Mouse (Mus musculus) neural tube, embryonic 13.5 days (tissue): ENCODE measurements at regions not wholly inside any gene's neighbourhood (a gene's known extent, or its start where the extent isn't known, plus 50 kb on each side); places are given as distances from the start of the nearest gene placed in this dataset.

Source experiments
- ATAC-seq: fragments of 200-750 bp; cut with Nextera tagmentation; 2 replicates; pipeline ENCODE4 v1.8.0; 2017; ENCODE audit warnings: low read depth, mild to moderate bottlenecking, moderate TSS enrichment, moderate library complexity
- H3K27ac ChIP-seq: fragments of 300-500 bp; sonication (generic); replicated peaks from 2 replicates; pipeline ENCODE4 v1.5.1; 2015; ENCODE audit warnings: moderate library complexity, mild to moderate bottlenecking, inconsistent platforms
- H3K27me3 ChIP-seq: fragments of 300-500 bp; sonication (generic); 2 replicates; pipeline ENCODE4 v1.6.1; 2015; ENCODE audit warnings: mild to moderate bottlenecking, inconsistent platforms
- H3K36me3 ChIP-seq: fragments of 300-500 bp; sonication (generic); 2 replicates; pipeline ENCODE4 v1.6.1; 2015; ENCODE audit warnings: mild to moderate bottlenecking, inconsistent platforms
- H3K4me1 ChIP-seq: fragments of 300-500 bp; sonication (generic); replicated peaks from 2 replicates; pipeline ENCODE4 v1.6.1; 2015; ENCODE audit warnings: inconsistent platforms
- H3K4me2 ChIP-seq: fragments of 300-500 bp; sonication (generic); 2 replicates; pipeline ENCODE4 v1.6.1; 2015; ENCODE audit warnings: inconsistent platforms, mild to moderate bottlenecking, moderate library complexity
- H3K4me3 ChIP-seq: fragments of 300-500 bp; sonication (generic); 2 replicates; pipeline ENCODE4 v1.5.1; 2015; ENCODE audit warnings: mild to moderate bottlenecking, inconsistent platforms
- H3K9ac ChIP-seq: fragments of 300-500 bp; sonication (generic); 2 replicates; pipeline ENCODE4 v1.6.1; 2015; ENCODE audit warnings: moderate library complexity, mild to moderate bottlenecking, inconsistent platforms
- H3K9me3 ChIP-seq: fragments of 300-500 bp; sonication (generic); 2 replicates; pipeline ENCODE4 v1.6.1; 2016; ENCODE audit warnings: inconsistent platforms
- WGBS: fragments of 180-500 bp; shearing (Covaris S2); methylation state at CpG from one replicate; pipeline ENCODE4 v1.1.7; 2015; 5-methylcytosine and 5-hydroxymethylcytosine counted together

- H3K27me3 ChIP-seq: no peaks in the 10 kb centered on the region
- no peak overlapping the region for H3K4me3 ChIP-seq
- no peak overlapping the region for H3K27ac ChIP-seq
- 45% methylated on average over 1 of the region's 1 CpGs for WGBS
- no peaks in the 10 kb centered on the region for H3K9me3 ChIP-seq
- no peaks in the 10 kb centered on the region for H3K4me1 ChIP-seq
- H3K36me3 ChIP-seq: no peaks in the 10 kb centered on the region
- H3K9ac ChIP-seq: no peak overlapping the region
- ATAC-seq: 0 out of 2 replicates have a peak, but pooled peaks have one; percentile 43
- no peak overlapping the region for H3K4me2 ChIP-seq
Measured at GRCm38 (mm10) chrX:77451977-77452675, 58.7 kb upstream of the Tbl1x start.
